Mouse (Mus musculus): Measurements from ENCODE around the gene Tas2r135. TPM values are rescaled to one million over a fixed set of nuclear protein-coding genes. Genes with fewer than 3 reads are reported as not detected.

Tas2r135 gene
- polyA plus RNA-seq, 1 experiment from 2014 or later, result not detected

DNA sequence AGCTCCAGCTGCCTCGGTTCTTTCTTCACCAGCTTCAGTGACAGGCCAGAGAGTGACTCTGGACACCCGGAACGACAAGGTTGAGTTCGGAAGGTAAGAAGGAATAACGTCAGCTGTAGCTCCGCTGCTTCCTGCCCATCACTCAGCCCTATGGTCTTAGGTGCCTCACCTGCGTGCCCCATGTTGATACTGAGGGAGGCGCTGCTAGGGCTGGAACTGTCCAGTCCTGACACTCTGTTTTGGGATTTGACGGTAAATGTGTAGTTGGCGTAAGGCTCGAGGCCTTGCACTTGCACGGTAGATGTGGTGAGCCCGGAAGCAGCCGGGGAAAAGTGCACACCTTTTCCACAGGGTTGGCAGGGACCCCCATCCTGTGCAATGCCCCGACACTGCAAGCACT, 40.6 kb upstream of the Tas2r135 start:
- DNase-seq (ENCODE audit: low spot score), result no peak
- no peak overlapping the region for H3K27ac ChIP-seq
- H3K36me3 ChIP-seq, result peaks cover 28% of the 10 kb centered on the region
- H3K27me3 ChIP-seq (ENCODE audit: low read depth, poor library complexity, severe bottlenecking), result no peaks in the 10 kb centered on the region
- H3K9me3 ChIP-seq (replicated peaks), result no peaks in the 10 kb centered on the region
- peaks cover 10% of the 10 kb centered on the region for H3K4me1 ChIP-seq
- H3K4me3 ChIP-seq, result no peak overlapping the region
- WGBS, result 92% methylated on average over 15 of the region's 15 CpGs

DNA sequence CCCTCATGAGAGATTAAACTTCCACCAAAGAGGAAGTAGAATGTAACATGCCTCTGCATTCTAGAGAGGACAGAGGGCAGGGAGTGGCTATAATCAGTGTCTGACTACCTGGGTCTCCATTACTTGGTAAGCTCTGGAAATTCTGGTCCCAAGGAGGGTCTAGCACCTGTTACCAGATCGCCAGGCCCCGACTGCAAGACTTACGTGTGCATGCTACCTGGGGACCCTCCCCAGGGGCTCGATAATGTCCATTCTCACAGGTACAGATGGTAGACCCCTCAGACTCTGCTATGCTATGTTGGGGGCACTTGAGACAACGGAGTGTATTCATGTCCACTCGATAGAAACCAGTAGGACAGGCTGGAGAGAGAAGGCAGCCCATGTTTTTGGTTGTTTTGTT, 40.0 kb upstream of the Tas2r135 start:
- Histone ChIP-seq H3K9me3 (replicated peaks) (no peaks in the 10 kb centered on the region), H3K36me3 (peaks cover 21% of the 10 kb centered on the region), H3K4me1 (peaks cover 16% of the 10 kb centered on the region), H3K27me3 (ENCODE audit: low read depth, poor library complexity, severe bottlenecking) (no peaks in the 10 kb centered on the region), H3K27ac (no peak overlapping the region), H3K4me3 (no peak overlapping the region)
- DNase-seq (ENCODE audit: low spot score), result no peak
- 93% methylated on average over 6 of the region's 6 CpGs for WGBS

DNA sequence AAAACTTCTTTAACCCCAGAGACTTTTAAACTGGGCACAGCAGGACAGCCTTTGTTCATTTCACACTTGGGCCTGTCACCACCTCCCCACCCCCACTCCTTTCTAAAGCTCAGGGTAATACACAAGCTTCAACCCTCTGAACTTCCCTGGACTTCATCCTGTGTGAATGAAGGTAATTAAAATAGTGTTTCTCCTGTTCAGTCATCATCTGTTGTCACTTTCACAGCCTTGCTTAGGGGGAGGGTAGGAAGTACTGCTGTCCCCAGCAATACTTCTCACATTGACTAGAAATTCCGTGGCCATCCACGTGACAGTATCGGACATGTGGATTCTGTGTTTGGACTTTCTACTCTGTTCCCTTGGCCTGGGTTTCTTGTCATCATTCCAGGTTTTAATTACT, 35.4 kb upstream of the Tas2r135 start:
- peak; percentile 67 for DNase-seq (ENCODE audit: low spot score)
- no peaks in the 10 kb centered on the region; the same call in 1 of the 2 replicates for H3K27me3 ChIP-seq (ENCODE audit: low read depth, poor library complexity, severe bottlenecking)
- peaks cover 46% of the 10 kb centered on the region for H3K4me1 ChIP-seq
- H3K4me3 ChIP-seq, result no peak overlapping the region
- no peaks in the 10 kb centered on the region for H3K9me3 ChIP-seq (replicated peaks)
- WGBS, result 10% methylated on average over 3 of the region's 3 CpGs
- H3K36me3 ChIP-seq, result 0 out of 2 replicates have a peak, but pooled peaks cover 1% of the 10 kb centered on the region
- H3K27ac ChIP-seq, result no peak overlapping the region

DNA sequence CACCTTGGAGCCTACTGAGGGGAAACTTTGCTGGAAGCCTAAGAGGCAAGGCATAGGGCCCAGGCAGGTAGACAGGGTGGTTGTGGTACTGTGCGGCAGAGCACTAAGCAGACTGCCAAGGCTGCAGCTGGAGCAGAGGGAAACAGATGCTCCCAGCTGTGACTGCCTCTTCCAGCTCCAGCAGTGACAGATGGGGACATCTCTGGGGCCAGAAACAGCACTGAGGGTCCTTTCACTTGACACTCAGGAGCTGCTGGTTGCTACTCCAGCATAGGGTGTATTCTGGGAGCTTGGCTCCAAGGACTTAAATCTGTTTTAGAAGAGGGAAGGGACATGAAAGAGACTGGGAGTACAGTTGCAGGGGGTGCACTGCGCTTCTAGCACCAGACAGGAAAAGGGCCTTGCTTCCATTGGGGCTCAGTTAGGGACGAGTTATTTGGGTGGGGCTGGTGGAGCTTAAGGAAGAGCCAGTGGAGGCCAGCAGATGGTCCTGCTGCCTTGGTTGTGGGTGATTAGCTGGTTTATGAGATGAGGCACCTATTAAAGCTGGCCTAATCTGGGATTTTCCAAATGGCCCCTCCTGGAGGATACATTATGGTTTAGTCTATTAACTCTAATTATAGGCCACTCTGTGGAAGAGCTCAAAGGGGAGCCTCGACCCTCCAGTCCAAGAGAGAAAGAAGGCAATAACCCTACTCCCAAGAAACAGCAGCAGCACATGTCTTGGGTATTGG, 34.4 kb upstream of the Tas2r135 start:
- WGBS, result 16% methylated on average over 4 of the region's 4 CpGs
- no peaks in the 10 kb centered on the region; the same call in 1 of the 2 replicates for H3K27me3 ChIP-seq (ENCODE audit: low read depth, poor library complexity, severe bottlenecking)
- H3K36me3 ChIP-seq, result no peaks in the 10 kb centered on the region
- no peak for DNase-seq (ENCODE audit: low spot score)
- no peak overlapping the region for H3K4me3 ChIP-seq
- H3K9me3 ChIP-seq (replicated peaks), result no peaks in the 10 kb centered on the region
- H3K27ac ChIP-seq, result no peak overlapping the region
- H3K4me1 ChIP-seq, result peaks cover 46% of the 10 kb centered on the region

DNA sequence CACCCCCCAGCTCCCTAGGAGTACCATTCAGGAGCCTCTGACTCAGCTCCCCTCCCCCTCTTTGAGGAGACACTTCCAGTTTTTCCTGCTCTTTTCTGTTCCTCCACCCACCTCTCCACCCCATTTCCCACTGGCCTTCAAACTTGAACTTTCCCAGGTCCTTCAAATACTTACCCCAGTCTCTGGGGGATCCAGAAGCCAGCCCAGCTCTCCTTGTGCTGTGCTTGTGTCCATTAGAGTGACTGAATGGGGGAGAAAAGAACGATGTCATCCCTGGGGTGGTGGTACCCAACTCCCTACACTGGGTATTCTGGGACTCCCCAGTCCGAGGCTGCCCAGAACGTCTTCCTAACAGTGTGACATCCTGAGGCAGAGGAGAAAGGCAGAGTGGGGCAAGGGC, 33.2 kb upstream of the Tas2r135 start:
- Histone ChIP-seq H3K9me3 (replicated peaks) (no peaks in the 10 kb centered on the region), H3K4me3 (peak overlapping the region; percentile 68), H3K36me3 (no peaks in the 10 kb centered on the region), H3K27me3 (ENCODE audit: low read depth, poor library complexity, severe bottlenecking) (no peaks in the 10 kb centered on the region; the same call in 1 of the 2 replicates), H3K4me1 (peaks cover 46% of the 10 kb centered on the region), H3K27ac (peak overlapping the region; percentile 85)
- WGBS, result 6% methylated on average over 3 of the region's 3 CpGs
- no peak for DNase-seq (ENCODE audit: low spot score)

DNA sequence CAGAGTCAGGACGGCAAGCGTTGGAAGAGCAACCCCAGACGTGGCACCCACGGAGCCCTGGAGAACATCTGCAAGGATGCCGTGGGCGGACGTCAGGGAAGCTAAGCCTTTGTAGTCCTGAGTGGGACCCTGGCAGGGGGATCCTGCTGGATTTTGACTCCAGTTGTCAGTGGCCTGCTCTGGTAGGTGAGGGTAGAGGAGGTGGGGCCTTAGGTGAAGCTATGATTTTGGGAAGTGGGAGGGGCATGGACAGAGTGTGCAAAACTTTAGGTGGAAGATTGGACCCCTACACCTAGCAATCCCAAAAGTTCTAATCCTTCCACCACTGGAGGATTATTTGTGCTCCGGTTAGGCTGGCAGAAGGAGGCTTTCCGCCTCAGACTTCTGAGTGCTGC, 32.8 kb upstream of the Tas2r135 start:
- no peaks in the 10 kb centered on the region; the same call in 1 of the 2 replicates for H3K27me3 ChIP-seq (ENCODE audit: low read depth, poor library complexity, severe bottlenecking)
- peak overlapping the region; percentile 68 for H3K4me3 ChIP-seq
- peak; percentile 40 for DNase-seq (ENCODE audit: low spot score)
- 12% methylated on average over 9 of the region's 9 CpGs for WGBS
- H3K9me3 ChIP-seq (replicated peaks), result no peaks in the 10 kb centered on the region
- no peaks in the 10 kb centered on the region for H3K36me3 ChIP-seq
- peak overlapping the region; percentile 85 for H3K27ac ChIP-seq
- H3K4me1 ChIP-seq, result peaks cover 46% of the 10 kb centered on the region

DNA sequence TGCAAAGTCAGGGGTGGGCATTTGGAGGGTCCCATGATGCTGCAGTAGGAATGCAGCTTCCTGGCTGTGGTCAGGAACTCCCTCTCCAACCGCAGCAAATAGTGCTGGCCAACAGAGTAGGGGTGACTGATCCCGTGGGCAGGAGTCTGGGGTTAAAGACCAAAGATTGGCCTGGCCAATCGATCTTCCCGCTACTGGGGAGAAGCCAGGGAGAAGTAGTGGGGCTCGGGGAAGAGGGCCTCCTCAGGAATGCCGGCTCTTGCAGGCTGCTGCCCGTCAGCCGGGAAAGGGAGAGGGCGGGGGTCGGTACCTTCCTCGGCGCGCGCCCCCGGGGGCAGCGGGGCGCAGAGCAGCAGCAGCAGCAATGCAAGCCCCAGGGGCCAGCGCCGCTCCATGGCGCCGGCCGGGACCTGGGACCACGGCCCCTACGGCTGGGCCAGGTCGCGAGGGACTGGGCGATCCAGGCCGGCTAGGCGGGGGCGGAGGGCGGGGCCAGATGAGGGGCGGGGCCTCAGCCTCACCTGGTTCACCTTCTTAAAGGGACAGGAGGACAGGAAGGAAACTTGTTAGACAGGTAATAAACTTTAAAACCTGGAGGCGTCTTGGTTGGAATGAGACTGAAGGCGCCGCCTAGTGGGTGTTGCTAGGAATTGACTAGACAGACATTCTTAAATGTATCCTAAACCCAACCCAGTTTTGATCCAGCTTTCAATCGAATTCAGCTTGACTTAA, 32.3 kb upstream of the Tas2r135 start, which contains the start of gene Epha1:
Gene Epha1, minus strand, starts transcription at position 453 of the 732 bp plus-strand sequence.
- peak; percentile 78 for DNase-seq (ENCODE audit: low spot score)
- under 1% methylated on average over 34 of the region's 36 CpGs for WGBS
- Histone ChIP-seq H3K36me3 (no peaks in the 10 kb centered on the region), H3K9me3 (replicated peaks) (no peaks in the 10 kb centered on the region), H3K27me3 (ENCODE audit: low read depth, poor library complexity, severe bottlenecking) (no peaks in the 10 kb centered on the region; the same call in 1 of the 2 replicates), H3K4me1 (peaks cover 46% of the 10 kb centered on the region), H3K4me3 (peak within 1 kb of the TSS; percentile 68), H3K27ac (peak within 1 kb of the TSS; percentile 85)

DNA sequence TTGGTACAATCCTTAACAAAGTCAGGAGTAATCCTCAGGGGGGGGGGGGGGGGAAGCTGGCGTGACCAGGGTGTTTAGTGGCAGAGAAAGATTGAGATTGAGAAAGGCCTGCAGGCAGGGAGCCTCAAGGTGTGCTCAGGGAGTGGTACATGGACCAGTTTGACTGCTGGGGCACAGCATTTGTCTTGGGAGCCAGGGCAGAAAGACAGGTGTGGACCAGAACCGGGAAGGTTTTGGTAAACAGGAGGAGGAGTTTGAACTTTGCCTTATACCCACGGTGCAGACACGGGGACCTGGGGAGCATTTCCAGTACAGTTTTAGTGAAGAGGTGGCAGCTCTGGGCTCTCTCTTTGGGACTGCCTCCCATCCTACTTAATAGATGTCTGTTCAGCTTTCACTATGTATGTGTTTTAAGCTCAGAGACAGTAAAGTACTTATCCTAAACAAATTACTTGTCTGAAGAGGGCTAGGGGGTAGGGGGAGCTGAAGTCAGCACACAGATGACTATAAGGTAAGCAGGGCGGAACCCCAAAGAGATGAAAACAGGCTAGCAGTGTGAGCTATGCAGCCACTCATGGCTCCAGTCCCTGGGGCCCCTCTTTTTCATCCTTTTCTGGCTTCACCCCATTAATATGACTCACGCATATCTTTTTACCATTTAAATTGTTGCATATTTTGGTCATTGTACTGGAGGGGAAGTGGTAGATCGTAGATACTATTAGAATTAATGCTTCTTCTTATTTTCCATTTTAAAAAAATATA, 31.4 kb upstream of the Tas2r135 start:
- WGBS, result 46% methylated on average over 7 of the region's 7 CpGs
- Histone ChIP-seq H3K9me3 (replicated peaks) (no peaks in the 10 kb centered on the region), H3K4me3 (peak overlapping the region; percentile 68), H3K4me1 (peaks cover 46% of the 10 kb centered on the region), H3K27me3 (ENCODE audit: low read depth, poor library complexity, severe bottlenecking) (no peaks in the 10 kb centered on the region; the same call in 1 of the 2 replicates), H3K27ac (no peak overlapping the region), H3K36me3 (no peaks in the 10 kb centered on the region)
- no peak for DNase-seq (ENCODE audit: low spot score)

DNA sequence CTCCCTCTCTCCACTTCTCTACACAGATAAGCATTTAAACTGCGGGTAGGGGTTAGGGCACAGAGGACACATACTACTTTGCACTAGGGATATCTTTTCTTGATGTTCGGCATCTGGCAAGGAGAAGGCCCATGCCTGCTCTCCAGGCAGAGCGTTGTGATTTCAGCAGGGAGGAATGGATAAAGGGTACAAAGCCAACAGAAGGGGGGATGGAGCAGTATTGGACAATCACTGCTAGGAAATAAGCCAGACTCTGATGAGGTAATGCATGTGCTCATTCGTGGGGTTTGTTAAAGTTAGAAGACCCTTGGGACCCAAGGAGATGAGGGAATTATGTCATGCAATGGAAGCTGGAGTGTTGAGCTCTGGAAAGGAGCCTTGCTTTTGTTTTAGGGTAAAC, 30.5 kb upstream of the Tas2r135 start:
- no peaks in the 10 kb centered on the region for H3K36me3 ChIP-seq
- no peak overlapping the region for H3K27ac ChIP-seq
- no peaks in the 10 kb centered on the region; the same call in 1 of the 2 replicates for H3K27me3 ChIP-seq (ENCODE audit: low read depth, poor library complexity, severe bottlenecking)
- no peaks in the 10 kb centered on the region for H3K9me3 ChIP-seq (replicated peaks)
- DNase-seq (ENCODE audit: low spot score), result no peak
- peaks cover 42% of the 10 kb centered on the region for H3K4me1 ChIP-seq
- WGBS, result 87% methylated on average over 4 of the region's 4 CpGs
- H3K4me3 ChIP-seq, result no peak overlapping the region

DNA sequence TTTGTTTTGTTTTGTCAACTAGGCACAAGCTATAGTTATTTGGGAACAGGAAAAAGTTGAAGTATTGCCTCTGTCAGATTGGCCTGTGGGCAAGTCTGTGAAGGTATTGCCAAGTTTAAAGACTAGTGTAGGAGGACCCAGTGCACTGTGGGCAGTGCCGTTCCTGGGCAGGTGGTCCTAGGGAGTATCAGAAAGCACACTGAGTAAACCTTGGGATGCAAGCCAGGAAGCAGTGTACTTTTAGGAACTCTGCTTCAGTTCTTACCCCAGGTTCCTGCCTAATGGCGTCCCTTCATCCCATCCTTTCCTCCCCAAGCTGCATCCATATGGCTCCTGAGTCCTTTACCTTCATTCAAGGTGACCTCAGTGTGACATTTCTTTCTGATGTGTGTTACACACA, 30.1 kb upstream of the Tas2r135 start:
- H3K4me1 ChIP-seq, result peaks cover 38% of the 10 kb centered on the region
- H3K27ac ChIP-seq, result no peak overlapping the region
- no peaks in the 10 kb centered on the region for H3K9me3 ChIP-seq (replicated peaks)
- no peak for DNase-seq (ENCODE audit: low spot score)
- no peaks in the 10 kb centered on the region; the same call in 1 of the 2 replicates for H3K27me3 ChIP-seq (ENCODE audit: low read depth, poor library complexity, severe bottlenecking)
- WGBS, result 81% methylated on average over 2 of the region's 2 CpGs
- no peaks in the 10 kb centered on the region for H3K36me3 ChIP-seq
- H3K4me3 ChIP-seq, result no peak overlapping the region

DNA sequence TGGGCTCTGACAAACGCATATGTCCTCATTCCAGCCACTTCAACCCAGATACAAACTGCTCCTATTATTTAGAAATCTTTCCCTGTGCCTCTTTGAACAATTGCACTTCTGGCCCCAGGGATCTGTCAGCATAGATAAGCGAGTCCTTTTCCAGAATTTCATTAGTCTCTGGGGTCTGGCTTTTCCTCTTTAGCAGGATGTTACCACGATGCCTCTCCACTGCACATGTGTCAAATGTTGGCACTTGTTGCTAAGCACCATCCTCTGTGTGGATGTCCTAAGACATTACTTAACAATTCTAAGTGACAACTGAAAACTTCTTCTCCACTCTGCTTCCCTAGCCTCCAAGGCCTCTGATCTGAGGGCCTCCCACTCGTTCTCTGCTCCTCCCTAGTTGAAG, 29.2 kb upstream of the Tas2r135 start:
- Histone ChIP-seq H3K9me3 (replicated peaks) (no peaks in the 10 kb centered on the region), H3K27ac (no peak overlapping the region), H3K27me3 (ENCODE audit: low read depth, poor library complexity, severe bottlenecking) (no peaks in the 10 kb centered on the region; the same call in 1 of the 2 replicates), H3K4me1 (peaks cover 33% of the 10 kb centered on the region), H3K4me3 (no peak overlapping the region), H3K36me3 (no peaks in the 10 kb centered on the region)
- WGBS, result 38% methylated on average over 4 of the region's 4 CpGs
- DNase-seq (ENCODE audit: low spot score), result no peak

DNA sequence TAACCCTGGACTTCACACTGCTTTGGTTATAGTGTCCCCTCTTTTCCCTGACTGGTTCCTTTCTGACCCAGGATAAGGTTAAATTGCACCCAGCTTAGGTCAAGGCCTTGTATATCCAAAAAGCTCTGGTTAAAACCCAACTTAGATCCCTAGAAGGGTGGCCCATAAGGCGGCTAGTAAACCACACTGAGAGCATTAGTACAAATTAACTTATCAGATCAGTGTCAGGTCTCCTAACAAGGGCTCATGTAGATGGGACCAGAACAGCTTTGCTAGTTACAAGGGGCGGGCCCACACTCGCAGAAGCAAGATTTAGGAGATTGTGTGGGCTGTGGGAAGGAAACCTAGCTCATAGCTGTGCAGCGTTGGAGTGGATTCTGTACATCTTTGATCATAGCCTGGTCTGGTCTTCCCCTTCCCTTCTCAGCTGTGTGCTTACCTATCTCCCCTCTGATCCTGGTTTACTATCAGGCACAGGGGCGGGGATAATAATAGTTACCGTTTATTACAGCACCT, 28.7 kb upstream of the Tas2r135 start:
- DNase-seq (ENCODE audit: low spot score), result no peak
- Histone ChIP-seq H3K4me1 (peaks cover 34% of the 10 kb centered on the region), H3K36me3 (no peaks in the 10 kb centered on the region), H3K27me3 (ENCODE audit: low read depth, poor library complexity, severe bottlenecking) (no peaks in the 10 kb centered on the region; the same call in 1 of the 2 replicates), H3K4me3 (no peak overlapping the region), H3K27ac (no peak overlapping the region), H3K9me3 (replicated peaks) (no peaks in the 10 kb centered on the region)
- 73% methylated on average over 6 of the region's 6 CpGs for WGBS
